Mouse (Mus musculus): ENCODE data around the gene Evi2. TPM values are rescaled to one million over a fixed set of nuclear protein-coding genes. Genes with fewer than 3 reads are reported as not detected.

The Evi2 gene
- total RNA-seq, 1 experiment from 2014 or later, result not detected

GRCm38 (mm10) chr11:79524310-79524575, 6.1 kb downstream of the Evi2 start:
- DNase-seq, result no peak

GRCm38 (mm10) chr11:79523560-79524309, 6.7 kb downstream of the Evi2 start, which contains the start of gene Evi2b:
Evi2b (minus strand) TSS chr11:79523762.
- DNase-seq, result no peak

- DNase-seq, result no peak
Measured at GRCm38 (mm10) chr11:79522944-79523343, 7.4 kb downstream of the Evi2 start.

- no peak for DNase-seq
Measured at GRCm38 (mm10) chr11:79521930-79522329, 8.5 kb downstream of the Evi2 start.

- no peak for DNase-seq
Measured at GRCm38 (mm10) chr11:79520772-79521171, 9.6 kb downstream of the Evi2 start.

GRCm38 (mm10) chr11:79519878-79520291, 10.5 kb downstream of the Evi2 start:
- DNase-seq, result no peak

GRCm38 (mm10) chr11:79519299-79519698, 11.1 kb downstream of the Evi2 start:
- DNase-seq, result no peak

GRCm38 (mm10) chr11:79515798-79516197, 14.6 kb downstream of the Evi2 start:
- DNase-seq, result no peak

- DNase-seq, result no peak
Measured at GRCm38 (mm10) chr11:79515331-79515730, 15.1 kb downstream of the Evi2 start.

GRCm38 (mm10) chr11:79511970-79512369, 18.4 kb downstream of the Evi2 start:
- no peak for DNase-seq

- no peak for DNase-seq
Measured at GRCm38 (mm10) chr11:79504506-79504905, 25.9 kb downstream of the Evi2 start.

GRCm38 (mm10) chr11:79503845-79504244, 26.5 kb downstream of the Evi2 start, which contains the start of gene Omg:
Omg (minus strand) TSS chr11:79504084.
- DNase-seq, result no peak

GRCm38 (mm10) chr11:79502917-79503316, 27.5 kb downstream of the Evi2 start:
- DNase-seq, result no peak

GRCm38 (mm10) chr11:79494976-79495800, 35.2 kb downstream of the Evi2 start:
- DNase-seq, result no peak

GRCm38 (mm10) chr11:79484721-79485120, 45.7 kb downstream of the Evi2 start:
- DNase-seq, result no peak

GRCm38 (mm10) chr11:79483876-79484528, 46.4 kb downstream of the Evi2 start:
- no peak for DNase-seq

- DNase-seq, result no peak
Measured at GRCm38 (mm10) chr11:79483392-79483791, 47.0 kb downstream of the Evi2 start.

- DNase-seq, result no peak
Measured at GRCm38 (mm10) chr11:79468097-79468496, 62.3 kb downstream of the Evi2 start.

Other genes starting within 250 kb of the Evi2 start
- not detected in 2 replicates for gene Gm9964, start 233.7 kb downstream of the Evi2 start, total RNA-seq (2021)
- 71.1 and 80.0 TPM in 2 replicates for gene Nf1, start 190.9 kb downstream of the Evi2 start, total RNA-seq (2021)
- 6.2 and 6.7 TPM in 2 replicates for gene Omg, start 26.5 kb downstream of the Evi2 start, total RNA-seq (2021)
- 1.0 and 1.5 TPM in 2 replicates for gene Evi2b, start 6.8 kb downstream of the Evi2 start, total RNA-seq (2021)
- 0.62 and 1.3 TPM in 2 replicates for gene Evi2a, start within 50 bp of the Evi2 start, total RNA-seq (2021)
- 3.4 and 4.2 TPM in 2 replicates for gene Rab11fip4, start 60.6 kb upstream of the Evi2 start, total RNA-seq (2021)